Mouse (Mus musculus): ENCODE measurements around the gene Adgrv1.

Adgrv1 gene

GRCm38 (mm10) chr13:81239427-81239826 is 393.5 kb downstream of the Adgrv1 start:
- DNase-seq (ENCODE audit: low spot score in 2 of 2) = no peak

DNA sequence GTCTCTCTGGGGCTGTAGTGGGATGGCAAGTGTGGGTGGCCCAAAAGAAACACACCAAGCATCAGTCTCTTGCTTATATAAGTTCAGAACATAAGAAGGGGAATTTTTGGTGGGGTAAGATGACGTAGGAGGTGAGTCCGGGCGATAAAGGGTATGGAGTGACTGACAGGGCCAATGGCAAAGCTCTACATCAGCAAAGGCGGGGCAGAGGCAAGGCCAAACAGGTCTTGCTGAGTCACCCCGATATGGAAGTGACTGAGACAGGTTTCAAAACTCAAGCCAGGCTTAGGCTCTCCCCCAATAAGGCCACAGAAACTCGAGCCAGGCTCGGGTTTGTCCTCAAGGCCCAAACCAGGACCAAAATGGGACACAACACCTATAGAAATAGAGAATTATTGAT is 394.1 kb downstream of the Adgrv1 start:
- DNase-seq (ENCODE audit: low spot score in 2 of 2) = no peak

GRCm38 (mm10) chr13:81237947-81238346 is 395.0 kb downstream of the Adgrv1 start:
- DNase-seq (ENCODE audit: low spot score in 2 of 2) = no peak

DNA sequence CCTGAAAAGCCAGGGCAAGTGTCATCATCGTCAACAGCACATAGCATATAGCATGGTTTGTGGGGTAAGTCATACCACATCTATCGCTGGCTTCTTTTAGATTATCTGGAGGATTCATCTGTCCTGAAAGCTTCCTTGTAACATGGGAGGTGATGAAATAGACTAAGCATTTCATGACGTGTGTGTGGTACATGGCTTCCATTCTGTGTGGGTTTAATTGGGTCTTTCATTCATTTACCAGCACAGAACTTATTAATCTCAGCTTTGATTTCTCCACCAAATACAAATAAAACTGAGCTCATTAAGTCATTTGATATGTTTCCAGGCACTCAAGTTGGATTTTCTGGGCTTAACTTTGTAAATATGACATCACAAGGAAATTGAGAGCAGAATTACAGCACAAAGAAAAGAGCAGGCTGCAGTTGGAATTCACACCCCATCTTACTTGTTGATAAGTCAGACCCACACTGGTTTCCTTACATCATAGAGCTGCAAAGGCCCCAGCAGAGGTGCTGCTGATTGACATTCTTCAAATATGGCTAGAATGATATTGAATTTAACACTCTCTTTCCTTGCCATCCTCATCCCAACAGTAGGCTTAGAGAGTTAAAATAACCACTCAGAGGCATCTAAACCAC is 396.1 kb downstream of the Adgrv1 start:
- no peak for DNase-seq (ENCODE audit: low spot score in 2 of 2)

DNA sequence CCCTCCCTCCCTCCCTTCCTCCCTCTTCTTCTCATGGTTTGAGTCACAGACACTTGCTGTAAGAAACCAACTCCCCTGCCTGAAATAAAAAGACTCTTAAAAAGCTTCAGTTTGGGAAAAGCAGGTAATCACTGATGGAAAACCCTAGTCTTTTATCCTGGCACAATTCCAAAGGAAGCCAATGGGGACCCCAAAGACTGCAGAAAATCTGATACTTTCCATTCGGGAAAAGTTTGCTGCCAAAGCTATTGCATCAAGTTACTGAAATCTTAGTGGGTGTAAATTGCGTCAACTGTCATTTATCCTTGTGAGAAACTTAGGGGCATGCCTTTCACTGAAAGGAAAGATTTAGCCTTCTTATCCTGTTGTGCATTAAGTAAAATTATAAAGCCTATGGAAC is 398.9 kb downstream of the Adgrv1 start:
- DNase-seq (ENCODE audit: low spot score in 2 of 2) = no peak

- no peak for DNase-seq (ENCODE audit: low spot score in 2 of 2)
These were observed 400.1 kb downstream of the Adgrv1 start for GRCm38 (mm10) chr13:81232839-81233238.

GRCm38 (mm10) chr13:81230161-81230560 is 402.8 kb downstream of the Adgrv1 start:
- no peak for DNase-seq (ENCODE audit: low spot score in 2 of 2)

GRCm38 (mm10) chr13:81223768-81224167 is 409.2 kb downstream of the Adgrv1 start:
- DNase-seq (ENCODE audit: low spot score in 2 of 2) = no peak

- no peak for DNase-seq (ENCODE audit: low spot score in 2 of 2)
These were observed 410.6 kb downstream of the Adgrv1 start for GRCm38 (mm10) chr13:81222377-81222776.

DNA sequence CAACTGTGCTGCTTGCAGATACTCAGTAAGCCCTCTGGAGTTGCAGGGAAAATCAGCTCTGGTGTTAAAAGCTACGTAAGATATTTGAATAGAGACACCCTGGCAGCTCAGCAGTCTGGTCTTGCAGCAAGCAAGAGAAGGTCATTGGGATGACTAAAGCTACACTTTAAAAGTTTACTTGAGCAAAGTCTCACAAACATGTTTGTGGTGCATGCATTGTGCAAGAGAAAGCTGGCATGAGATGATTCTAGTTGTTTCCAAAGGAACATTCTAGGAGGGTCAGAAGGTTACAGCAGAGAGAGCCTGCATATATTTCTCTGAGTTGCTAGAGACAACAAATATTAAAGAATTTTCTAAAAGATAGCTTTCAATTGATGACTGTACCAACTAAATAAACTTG is 421.5 kb downstream of the Adgrv1 start:
- DNase-seq (ENCODE audit: low spot score in 2 of 2) = no peak

GRCm38 (mm10) chr13:81210516-81210915 is 422.4 kb downstream of the Adgrv1 start:
- no peak for DNase-seq (ENCODE audit: low spot score in 2 of 2)

- DNase-seq (ENCODE audit: low spot score in 2 of 2) = no peak
These were observed 423.1 kb downstream of the Adgrv1 start for GRCm38 (mm10) chr13:81209815-81210214.

GRCm38 (mm10) chr13:81208106-81208613 is 424.8 kb downstream of the Adgrv1 start:
- no peak for DNase-seq (ENCODE audit: low spot score in 2 of 2)

GRCm38 (mm10) chr13:81181966-81182908 is 450.7 kb downstream of the Adgrv1 start:
- DNase-seq (ENCODE audit: low spot score in 2 of 2) = no peak

- DNase-seq (ENCODE audit: low spot score in 2 of 2) = no peak
These were observed 451.5 kb downstream of the Adgrv1 start for GRCm38 (mm10) chr13:81181459-81181858.

DNA sequence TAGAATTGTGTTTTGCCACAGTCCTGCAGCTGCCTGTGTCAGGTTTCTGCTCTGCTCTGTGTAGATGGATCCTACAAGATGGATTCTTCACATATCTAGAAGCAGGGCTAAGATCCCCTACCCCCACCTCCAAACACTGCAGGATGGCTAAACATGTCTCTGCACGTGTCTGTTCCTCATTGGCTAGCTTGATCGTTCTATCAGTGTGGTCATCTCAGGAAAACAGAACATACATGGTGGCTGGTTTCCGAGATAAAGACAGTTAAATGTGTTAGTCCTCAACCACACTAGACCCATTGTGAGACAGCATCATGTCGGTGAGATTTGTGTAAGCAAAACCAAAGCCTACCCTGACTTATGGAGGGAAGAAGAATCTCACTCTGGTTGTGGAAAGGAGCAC is 456.1 kb downstream of the Adgrv1 start:
- no peak for DNase-seq (ENCODE audit: low spot score in 2 of 2)

DNA sequence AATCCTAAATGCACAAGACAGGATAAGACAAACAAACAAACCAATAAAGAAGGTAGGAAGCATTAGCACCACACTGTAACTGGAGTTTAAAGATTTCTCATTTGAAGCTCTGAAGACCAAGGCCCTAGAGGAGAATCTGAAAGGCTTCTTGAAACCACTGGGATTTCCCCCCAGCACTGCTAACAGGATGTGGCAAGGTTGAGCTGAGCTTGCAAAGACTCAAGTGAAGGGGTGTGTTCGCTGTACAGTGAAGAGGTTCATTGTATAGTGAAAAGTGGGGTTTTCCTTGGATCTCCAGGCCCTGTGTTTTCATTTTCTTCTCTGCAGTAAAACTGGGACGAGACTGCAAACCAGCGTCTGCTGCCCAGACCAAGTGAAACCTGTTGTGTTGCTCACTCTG is 456.9 kb downstream of the Adgrv1 start:
- no peak for DNase-seq (ENCODE audit: low spot score in 2 of 2)

DNA sequence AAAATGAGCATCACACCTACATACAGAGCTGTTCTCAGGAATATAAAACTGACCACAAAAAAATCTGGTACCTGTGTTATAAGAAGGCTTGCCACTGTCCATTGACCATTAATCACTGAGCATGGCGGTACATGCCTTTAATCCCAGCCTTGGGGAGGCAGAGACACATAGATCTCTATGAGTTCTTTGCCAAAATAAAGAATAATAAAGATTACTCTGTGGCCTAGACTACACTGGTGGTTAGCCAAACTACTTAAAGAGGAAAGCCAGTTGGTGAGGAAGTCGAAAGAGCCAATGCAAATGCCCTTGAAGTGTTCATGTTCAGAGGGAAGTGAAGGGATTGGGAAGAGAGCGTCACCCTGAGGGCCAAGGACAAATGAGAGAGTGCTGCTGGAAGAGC is 461.8 kb downstream of the Adgrv1 start:
- DNase-seq (ENCODE audit: low spot score in 2 of 2) = no peak

DNA sequence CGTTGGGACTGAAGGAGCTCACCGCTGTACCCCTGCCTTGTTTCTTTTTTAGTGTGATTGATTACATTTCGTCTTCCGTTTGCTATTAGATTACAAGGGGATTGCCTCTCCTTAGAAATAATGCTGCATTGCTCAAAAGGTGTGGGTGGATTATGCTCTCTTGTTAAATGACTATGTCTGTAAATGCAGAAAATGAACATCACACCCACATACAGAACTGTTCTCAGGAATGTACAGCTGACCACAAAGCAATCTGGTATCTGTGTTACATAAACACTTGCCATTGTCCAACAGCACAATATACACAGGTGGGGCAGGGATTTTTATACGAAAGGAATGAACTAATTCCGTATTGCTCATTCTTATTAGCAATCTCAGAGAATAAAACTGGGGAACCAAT is 465.5 kb downstream of the Adgrv1 start:
- no peak for DNase-seq (ENCODE audit: low spot score in 2 of 2)

DNA sequence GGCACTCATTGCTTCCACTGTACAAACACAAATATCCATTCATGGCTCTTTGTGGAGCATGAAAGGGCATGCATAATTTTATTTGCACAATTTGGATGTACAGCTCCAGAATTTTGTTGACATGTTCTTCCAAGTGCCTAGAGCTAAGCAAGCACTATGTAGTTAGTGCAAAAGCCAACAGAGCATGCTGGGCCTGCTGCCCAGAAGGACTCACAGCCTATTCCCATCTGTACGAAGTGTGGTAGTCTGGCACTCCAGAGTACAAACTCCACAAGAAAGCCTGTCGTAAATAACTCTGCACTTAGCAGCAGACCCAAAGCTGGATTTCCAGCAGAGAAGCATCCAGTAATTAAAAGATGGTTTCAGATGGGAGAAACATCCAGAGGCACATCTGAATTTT is 473.1 kb downstream of the Adgrv1 start:
- no peak for DNase-seq (ENCODE audit: low spot score in 2 of 2)

DNA sequence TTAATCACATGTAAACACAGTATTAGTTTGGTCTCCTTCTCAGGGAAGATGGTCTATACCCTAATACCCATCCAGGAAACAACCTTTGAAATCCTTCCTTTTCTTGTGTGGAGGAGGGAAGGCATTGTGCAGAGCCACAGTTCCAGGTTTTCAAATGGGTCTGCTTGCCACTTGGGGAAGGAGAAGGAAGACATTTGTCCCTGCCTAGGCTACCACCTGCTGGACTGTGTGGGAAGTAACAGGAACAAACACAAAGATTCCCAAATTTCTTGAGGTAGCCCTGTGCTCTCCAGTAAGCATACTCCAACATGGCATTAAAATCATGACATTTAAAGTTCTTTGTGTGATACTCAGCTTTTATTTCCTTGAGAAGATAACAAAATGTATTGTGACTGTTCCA is 477.6 kb downstream of the Adgrv1 start:
- DNase-seq (ENCODE audit: low spot score in 2 of 2) = peak in 1 of 2 experiments; percentile 46

GRCm38 (mm10) chr13:81144434-81144833 is 488.5 kb downstream of the Adgrv1 start:
- DNase-seq (ENCODE audit: low spot score in 2 of 2) = no peak

Measured in left cerebral cortex, adult 9 months (tissue).